Mouse (Mus musculus): ENCODE measurements around the gene Phactr2.

The Phactr2 gene

DNA sequence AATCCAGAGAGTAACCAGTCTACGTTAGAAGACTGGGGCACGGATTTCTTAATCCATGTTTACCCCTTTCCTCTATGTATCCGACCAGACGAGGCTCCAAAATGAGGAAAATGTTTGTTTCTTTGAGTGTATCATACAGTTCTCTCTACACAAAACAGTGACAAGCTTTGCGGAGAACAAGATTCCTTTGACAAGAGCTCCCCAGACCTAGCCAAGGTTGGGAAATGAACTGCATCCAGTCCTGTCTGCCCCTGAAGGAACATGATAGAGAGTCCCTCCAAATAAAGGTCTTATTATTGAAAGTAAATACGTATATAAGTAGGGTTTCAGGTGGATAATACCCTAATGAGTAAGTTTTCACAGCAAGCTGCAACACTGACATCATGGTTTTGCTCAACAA is 199.1 kb downstream of the Phactr2 start:
- in situ Hi-C loops (cut with MboI, MseI): no loop called here

DNA sequence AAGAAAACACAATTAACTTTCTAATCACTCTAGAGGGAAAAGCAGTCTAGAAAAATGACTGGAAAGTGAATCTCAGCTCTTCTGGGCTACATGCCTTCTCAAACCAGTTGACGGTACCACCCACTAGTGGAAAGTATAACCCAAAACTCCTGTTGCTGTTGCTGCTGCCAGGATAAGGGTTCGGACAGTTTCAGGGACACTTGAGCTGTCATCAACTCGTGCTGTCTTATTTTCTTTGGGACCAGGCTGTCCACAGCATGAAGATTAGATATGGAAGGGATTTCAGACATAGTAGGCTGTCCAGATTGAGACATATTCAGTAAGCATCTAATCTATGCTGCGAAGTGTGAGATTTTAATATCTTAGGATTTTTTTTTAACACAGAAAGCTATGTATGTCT is 199.5 kb downstream of the Phactr2 start:
- in situ Hi-C loops (cut with MboI, MseI): no loop called here

DNA sequence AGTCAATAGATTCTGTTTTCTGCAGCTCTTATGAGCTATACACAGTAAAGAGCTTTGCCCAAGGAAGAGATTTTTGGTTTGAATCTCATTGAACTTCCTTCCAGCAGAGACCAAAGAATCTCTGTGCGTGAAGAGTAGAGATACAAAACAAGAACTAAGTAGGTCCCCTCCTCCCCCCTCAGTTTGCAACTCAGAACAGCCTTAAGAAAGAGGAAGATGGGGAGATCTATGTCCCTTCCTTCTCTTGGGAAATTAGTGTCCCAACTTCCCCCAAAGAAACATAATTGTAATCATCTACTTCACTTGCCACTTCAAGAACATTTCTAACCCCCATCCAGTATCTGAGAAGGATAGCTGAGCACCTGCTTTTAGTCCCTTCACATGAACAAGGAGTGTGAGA is 200.5 kb downstream of the Phactr2 start:
- in situ Hi-C loops (cut with MboI, MseI): no loop called here

DNA sequence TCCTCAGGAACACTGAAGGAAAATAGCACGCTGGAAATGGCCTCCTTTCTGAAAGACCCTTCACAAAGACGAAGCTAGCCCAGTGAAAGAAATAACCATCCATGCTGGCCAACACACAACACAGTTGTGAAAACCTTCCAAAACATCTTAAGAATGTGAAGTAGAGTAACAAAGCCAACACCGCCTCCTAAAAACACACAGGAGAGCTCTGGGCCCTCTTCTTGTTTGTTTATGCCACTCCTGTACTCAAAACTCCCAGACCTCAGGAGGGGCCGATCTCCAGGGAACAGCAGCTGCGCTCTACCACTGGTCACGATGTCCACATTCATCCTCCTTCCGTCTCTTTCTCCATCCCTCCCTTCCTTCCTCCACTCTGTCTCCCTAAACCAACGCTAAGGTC is 202.5 kb downstream of the Phactr2 start:
- in situ Hi-C loops (cut with MboI, MseI): no loop called here

DNA sequence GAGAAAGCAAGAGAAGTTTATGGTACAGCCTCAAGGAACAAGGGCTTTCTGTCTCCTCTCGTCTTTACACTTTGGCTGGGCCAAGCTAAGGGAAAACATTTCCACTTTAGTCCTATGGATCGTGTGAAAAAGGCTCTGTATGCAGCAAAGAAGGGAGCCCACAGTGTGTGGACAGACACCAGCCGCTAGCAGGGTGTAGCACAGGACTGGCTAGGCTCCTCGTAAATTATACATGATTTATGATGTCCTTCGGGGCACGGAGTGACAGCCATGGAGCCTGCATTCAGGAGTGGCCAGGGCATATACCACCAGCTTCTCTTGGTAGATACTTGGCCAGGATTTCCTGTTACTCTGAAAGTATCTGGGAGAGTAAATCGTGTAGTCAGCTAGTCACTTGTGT is 203.1 kb downstream of the Phactr2 start:
- in situ Hi-C loops (cut with MboI, MseI): no loop called here

DNA sequence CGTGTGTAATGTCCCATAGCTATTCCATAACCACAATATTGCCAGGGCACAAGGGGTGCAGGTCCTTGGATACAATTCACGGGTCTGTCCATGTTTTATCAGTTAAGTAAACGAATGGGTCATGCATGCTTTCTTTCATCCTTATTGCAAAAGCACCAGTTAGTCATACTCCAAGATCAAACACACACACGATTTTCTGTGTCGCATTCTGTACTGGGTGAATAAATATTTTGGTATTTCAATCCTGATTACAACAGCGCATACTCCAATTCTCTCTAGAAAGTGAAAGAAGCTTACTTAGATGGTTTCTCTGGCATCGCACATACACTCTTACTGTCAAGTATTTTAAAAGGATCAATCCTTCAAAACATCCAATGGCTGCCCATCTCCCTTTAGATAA is 203.9 kb downstream of the Phactr2 start:
- in situ Hi-C loops (cut with MboI, MseI): no loop called here

DNA sequence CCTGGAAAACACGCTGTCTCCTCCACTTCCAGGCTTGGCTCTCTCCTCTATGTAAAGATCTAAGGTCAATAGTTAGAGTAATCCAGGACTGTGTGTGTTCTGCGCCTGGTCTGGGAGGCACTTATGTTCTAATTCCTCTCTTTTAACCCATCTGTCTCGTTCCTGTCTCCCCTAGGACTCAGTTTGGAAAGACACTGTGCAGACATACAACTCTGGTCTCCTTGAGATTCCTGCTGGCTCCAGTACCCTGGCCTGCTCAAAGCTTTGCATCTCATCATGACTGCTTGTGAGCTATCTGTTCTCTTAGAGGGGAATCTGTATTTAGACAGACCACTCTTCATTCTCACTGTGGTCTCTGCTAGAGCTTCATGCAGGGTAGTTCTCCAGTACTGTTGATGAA is 215.0 kb downstream of the Phactr2 start:
- in situ Hi-C loops (cut with MboI, MseI): no loop called here

DNA sequence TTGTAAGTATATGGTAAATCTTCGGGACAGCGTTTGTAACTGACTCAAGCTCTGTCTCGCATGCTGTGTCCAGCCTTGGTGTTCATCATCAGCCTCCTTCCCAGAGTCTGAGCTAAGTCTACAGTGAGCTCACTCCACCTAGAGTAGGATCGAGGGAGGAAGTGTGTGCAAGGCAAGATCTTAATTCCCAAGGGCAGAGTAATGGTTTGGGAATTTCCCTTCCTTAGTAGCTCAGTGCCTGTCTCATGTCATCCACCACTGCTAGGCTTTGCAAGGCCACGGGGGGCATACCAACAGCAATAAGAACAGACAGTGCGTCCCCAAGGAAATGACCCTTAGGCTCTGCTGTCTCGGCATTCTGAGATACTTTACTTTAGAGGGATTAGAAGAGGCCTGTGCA is 218.0 kb downstream of the Phactr2 start:
- in situ Hi-C loops (cut with MboI, MseI): no loop called here

DNA sequence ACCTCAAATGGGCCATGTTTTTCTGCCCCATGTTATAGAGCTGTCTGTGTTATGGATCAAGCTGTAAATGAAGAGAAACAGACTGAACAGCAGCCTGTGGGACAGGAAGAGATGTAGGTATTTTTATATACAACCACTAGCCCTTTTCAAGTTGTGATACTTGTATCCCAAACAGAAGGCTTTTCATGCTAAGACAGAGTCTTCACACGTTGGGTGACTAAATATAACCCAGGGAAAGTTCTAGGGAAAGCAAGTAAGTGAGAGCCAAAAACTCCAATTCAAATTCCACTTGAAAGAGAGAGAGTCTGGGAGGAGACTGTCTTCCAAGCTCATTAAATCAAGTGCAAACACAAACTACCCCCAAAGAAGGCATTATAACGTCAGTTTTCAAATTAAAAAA is 223.9 kb downstream of the Phactr2 start:
- in situ Hi-C loops (cut with MboI, MseI): no loop called here

DNA sequence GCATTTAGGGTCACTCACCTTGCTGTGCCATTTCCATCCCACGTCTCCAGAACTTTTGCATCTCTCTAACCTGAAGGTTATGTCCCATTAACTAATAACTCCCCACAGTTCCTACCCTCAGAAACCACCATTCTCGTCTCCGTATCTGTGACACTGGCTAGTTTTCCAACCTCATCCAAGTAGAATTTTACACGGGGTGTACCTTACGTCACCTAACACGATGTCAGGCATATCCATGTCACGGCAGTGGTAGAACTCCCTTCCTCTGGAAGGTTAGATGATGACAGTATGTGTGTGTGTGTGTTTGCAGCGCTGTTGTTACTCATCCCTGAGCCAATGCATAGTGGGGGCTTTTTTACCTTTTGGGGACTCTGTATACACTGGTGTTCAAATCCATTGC is 225.1 kb downstream of the Phactr2 start:
- in situ Hi-C loops (cut with MboI, MseI): no loop called here

DNA sequence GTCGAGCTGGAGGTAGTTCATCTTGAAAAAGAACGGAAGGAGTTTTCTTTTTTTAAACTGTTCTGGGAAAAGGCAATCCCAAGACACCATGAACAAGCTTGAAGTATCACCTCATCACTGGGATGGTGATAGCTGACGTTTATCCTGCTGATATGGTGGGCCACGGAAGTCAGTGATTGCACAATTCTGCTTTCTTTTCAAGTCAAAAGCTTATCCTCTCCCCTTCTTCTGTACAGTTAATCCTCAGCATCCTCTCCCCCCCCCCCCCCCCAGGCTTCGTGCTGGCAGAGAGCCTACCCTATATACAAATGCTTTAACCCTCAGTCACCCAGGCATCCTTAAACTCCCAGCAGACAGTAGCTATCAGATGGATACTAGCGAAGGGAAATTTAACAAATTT is 228.5 kb downstream of the Phactr2 start:
- in situ Hi-C loops (cut with MboI, MseI): no loop called here

DNA sequence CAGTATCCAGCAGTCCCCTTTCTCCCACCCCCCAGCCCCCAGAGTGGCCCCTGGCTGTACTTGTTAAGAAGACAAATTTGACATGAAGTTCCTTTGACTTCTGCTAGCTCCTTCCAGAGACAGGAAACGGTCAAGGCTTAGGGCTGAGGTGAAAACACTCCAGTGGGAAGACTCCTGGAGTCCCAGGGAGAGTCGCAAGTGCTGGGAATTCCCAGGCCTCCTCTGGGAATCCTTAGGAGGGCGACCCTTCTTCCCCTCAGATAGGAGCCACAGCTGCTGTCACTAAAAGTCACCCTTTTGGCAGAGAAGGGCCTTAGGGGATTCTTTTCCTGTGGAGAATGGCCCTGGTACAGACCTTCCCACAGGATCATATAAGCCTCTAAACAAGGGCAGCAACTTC is 230.0 kb downstream of the Phactr2 start:
- in situ Hi-C loops (cut with MboI, MseI): no loop called here

DNA sequence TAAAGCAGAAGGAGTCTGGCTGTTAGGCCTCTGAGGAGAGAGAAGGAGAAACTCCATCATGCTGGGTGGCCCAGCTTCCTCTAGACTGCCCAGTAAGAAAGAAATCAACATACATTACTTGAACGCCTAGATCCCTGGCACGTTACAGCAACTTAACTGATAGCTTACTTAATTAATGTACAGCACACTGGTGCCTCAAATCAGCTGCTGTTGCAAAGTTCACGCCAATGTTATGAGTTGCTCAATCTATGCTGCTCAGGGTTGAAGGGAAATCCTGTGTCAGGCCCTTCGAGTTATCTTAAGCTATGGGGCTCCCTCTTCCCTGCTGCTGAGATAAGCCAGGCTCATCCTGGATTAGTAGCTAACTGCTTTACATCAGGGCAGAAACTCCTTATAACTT is 233.8 kb downstream of the Phactr2 start:
- in situ Hi-C loops (cut with MboI, MseI): no loop called here

DNA sequence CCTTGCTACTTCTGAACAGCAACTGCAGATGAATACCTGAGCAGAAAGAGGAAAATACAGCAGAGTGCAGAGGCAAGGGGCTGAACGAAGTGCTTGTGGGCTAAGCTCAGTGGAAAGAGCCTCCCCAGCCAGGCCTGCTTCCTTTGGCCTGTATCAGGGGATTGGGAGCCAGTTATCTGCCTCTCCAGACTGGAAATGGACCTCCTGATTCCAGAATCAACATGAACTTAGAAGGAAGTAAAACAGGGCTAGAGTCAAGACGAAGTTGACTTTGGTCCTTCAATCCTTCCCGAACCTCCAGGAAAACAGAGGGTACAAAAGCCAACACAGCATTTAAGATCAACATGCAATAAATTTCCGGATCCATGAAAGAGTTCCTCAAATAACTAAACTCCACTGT is 236.0 kb downstream of the Phactr2 start:
- in situ Hi-C loops (cut with MboI, MseI): no loop called here

DNA sequence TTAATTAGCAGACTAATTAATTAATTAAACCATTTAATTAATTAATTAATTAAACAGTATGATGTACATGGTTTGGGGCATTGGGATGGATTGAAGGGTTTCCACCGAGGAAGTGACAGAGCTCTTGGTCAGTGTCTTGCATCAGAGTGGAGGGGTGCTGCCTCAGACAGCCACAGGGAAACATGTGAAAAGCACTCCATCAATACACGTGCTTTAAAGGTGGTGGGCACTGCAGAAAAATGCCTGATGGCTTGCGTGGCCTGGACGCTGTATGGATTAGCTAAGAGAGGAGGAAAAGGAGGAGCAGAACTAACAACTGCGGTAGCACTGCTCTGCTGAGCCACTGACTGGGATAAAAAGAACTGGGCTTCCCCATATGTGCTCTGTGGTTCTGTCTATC is 237.3 kb downstream of the Phactr2 start:
- in situ Hi-C loops (cut with MboI, MseI): no loop called here

DNA sequence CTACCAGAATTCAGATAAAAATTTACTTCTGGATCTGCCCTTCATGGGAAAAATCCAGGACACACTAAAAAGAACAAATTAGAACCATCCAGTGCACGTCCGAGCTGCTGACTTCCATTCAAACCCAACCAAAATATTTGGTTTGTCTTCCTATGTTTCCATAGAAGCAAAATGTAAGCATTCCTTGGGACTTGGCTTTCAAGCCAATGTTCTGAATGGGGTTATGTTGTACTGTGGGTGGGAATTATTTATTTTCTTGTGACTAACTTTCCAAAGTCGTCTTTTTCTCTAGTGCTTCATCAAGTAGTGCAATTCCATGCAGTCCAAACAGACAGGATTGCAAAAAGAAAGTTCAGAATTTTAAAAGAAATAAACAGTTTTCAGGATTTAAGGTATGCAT is 239.7 kb downstream of the Phactr2 start:
- in situ Hi-C loops (cut with MboI, MseI): no loop called here

DNA sequence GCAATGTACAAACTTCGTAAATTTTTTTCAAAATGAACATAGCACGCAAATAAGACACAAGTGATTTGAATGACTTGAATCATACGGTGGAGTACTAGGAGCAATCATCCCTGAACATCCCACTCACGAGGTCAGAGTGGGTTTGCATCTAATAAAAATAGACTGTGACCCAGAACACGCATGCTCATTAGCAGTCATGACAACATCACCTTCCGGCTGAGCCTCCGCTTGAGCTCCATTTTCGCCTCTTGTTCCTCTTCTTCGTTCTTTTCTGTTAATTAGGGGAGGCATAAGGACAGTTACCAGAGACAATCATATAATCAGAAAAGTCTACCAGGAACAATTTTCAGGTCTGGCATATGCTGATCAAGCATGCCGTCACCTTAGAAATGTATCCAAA is 240.3 kb downstream of the Phactr2 start:
- in situ Hi-C loops (cut with MboI, MseI): no loop called here

DNA sequence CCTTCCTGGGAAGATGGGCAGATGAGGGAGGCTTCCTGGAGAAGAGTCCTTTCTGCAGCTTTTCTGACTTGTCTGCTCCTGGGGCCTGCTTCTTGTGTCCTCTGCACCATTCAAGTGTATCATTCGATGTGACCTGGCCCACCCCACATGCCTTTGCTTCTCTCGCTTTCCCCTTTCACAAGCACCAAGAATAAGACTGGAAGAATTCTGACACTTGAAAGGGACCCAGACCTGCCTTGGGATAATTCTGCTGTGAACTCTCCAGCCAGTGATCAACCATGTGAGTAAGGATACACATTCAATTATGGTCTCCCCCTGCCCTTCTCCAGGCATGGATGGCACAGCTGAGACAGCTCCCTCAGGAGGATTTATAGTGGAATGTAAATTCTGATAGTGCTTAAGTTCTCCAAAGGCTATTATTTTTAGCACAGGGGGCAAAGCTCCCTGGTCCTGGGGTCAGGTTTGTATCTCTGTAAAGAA is 241.0 kb downstream of the Phactr2 start:
- in situ Hi-C loops (cut with MboI, MseI): no loop called here

DNA sequence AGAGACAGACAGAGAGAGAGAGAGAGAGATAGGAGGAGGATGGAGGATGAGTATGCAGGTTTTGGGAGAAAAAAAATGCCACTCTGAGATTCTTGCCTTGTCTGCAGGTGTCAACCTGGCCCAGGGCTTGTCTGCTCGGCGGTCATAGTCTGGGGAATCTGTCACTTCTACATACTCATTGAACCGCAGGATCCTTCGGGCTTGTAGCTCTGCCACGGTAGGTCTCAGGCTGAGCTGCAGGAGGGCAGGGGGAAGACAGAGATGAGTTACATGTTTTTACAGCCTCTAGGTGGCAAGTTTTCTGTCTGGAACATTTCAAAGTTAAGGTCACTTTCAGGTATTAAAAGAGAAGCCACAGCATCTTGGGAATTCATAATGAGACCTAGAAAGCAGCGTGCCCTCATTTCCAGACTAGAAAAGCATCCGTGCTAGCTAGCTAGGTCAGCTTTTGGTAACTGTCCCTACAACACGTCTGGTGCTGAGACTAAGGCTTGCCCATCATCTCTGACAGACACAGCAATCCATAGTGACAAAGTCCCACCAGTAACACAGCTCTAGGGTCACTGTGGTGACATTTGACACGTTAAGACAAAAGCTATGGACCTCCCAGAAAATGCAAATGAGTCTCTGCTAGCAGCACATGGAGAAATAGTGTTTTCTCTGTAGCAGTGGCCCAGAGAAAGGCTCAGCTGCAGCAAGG is 241.6 kb downstream of the Phactr2 start:
- in situ Hi-C loops (cut with MboI, MseI): no loop called here

DNA sequence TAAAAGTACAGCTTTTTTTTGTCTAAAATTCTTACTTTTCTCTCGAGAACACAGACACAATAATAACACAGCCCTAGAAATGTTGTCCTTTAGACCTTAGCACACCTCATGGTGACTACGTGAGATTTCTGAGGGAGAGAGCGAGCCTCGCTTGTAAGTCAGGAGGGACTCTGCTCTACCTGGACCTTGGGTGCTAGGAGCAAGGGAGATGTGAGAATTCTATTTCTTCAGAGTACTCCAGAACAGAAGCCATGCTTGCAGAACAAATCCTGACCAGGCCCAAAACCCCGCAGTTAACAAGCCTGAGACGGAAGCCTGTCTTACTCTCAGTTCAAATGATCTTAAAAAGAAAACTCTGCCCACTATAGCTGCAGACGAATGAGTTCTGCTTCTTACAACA is 243.5 kb downstream of the Phactr2 start:
- in situ Hi-C loops (cut with MboI, MseI): no loop called here

DNA sequence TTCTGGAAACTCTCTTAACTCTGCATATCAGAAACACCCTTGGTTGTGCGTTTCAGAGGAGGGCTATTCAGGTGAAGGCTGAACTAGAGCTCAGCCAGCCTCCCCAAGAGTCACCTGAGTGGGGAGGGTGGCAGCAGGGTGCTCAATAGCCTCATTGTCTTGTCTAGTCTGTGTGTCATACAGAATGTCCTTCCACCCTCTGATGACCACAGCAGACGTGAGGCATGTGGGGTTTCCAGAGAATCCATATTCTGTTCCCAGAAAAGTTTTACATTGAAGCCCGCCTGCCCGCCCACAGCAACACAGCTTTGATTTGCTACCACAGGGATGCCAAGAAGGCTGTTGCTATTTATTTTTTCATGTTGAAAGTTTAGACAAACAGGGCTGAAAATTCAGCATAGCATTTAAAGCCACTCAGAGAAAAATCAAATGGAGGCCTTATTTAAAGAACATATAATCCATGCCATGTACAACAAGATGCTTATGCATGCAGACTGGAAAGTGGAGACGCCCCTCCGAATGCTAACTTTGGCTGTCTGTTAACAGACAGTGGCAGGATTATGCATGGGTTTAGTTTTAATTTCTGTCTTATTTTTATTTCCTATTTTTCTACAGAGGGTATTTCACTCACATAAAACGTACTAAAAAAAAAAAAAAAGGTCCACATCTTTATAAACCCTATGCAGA is 248.7 kb downstream of the Phactr2 start:
- in situ Hi-C loops (cut with MboI, MseI): no loop called here

DNA sequence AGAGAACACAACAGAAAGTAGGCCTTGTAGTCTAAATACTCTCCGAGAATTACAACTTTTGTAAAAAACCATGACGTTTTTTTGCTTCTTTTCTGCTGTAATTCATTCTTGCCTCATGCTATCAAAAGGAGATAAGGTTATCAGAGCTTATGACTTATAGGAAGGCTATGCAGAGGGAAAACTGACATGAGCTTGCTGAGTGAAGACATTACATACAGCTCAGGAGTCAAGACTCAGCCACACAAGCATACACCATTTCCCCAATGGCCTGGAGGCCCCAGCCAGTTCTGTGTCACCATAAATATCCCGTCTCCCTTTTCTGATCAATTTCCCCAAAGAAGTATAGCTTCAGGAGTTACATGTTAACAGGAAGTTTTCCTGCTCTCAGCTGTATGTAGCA is 252.1 kb downstream of the Phactr2 start:
- in situ Hi-C loops (cut with MboI, MseI): no loop called here

DNA sequence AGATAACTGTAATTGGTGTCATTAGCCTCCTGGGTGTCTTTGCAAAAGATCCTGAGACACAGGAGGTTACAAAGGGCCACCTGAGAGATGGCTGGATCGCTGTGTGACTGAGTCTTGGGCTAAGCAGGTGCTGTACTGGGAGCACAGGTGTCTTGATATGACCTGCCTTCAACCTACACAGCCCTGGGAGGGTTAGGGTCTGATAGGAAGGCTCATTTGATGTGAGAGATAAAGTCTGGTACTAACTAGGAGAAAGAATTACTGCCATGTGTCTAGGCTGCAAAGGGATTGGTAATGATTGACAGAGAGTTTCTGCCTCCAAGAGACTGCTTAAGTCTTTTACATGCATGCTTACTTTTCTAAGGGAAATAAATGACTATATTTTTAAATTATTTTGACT is 254.2 kb downstream of the Phactr2 start:
- in situ Hi-C loops (cut with MboI, MseI): no loop called here

DNA sequence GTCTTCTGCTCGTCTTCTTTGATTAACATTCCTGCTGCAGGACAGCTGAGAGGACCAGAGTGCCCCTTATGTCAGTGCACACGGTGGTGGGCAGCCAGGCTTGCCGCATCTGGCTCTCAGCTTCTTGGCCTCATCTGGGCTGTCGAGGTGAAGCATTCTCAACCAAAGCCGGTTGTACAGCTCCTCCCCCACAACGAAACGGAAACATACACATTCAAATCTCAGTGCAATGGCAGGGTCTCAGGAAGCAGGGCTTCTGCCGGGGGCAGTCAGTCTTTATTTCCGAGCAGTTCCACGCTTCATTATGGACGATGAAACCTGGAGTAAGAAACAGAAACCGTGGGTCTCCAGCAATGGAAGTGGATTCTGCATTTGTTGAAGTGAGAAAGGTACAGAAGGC is 260.3 kb downstream of the Phactr2 start:
- in situ Hi-C loops (cut with MboI, MseI): no loop called here

Data from T-helper 1 cell (primary cell).